Mouse (Mus musculus) spleen, postnatal 10 days (tissue): Measurements from ENCODE around the gene Aarsd1.
"Not testable (repeated sequence)": the region's sequence is repeated elsewhere in the genome, so short reads cannot be mapped to it uniquely, and the experiment has no call there.

Experiments
- DNase-seq, 2 experiments: peaks; one replicate each; pipeline ENCODE4 v3.0.0; 2021 to 2022; ENCODE audit warnings: low spot score in 2 of 2

The Aarsd1 gene

GRCm38 (mm10) chr11:101447786-101448185 is 30.4 kb upstream of the Aarsd1 start:
- no peak for DNase-seq

GRCm38 (mm10) chr11:101446860-101447259 is 29.4 kb upstream of the Aarsd1 start:
- DNase-seq = not testable (repeated sequence)

DNA sequence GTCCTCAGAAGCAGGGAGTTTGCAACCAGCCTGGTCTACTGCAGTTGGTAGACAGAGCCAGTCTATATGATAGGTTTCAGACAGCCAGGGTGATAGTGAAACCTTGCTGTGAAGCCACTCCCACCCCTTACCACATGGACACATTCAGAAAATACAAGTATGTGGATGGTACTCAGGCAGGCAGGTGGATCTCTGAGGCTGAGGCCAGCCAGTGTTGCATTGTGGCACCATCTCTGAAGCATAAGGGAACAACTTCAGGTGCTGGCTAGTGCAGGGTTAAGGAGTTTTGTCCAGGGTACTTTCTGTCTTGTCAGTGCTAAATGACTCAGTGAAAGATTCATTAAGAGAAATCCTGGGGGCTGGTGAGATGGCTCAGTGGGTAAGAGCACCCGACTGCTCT is 28.9 kb upstream of the Aarsd1 start:
- DNase-seq = no peak

- no peak for DNase-seq
Measured at GRCm38 (mm10) chr11:101442760-101443159, 25.3 kb upstream of the Aarsd1 start.

DNA sequence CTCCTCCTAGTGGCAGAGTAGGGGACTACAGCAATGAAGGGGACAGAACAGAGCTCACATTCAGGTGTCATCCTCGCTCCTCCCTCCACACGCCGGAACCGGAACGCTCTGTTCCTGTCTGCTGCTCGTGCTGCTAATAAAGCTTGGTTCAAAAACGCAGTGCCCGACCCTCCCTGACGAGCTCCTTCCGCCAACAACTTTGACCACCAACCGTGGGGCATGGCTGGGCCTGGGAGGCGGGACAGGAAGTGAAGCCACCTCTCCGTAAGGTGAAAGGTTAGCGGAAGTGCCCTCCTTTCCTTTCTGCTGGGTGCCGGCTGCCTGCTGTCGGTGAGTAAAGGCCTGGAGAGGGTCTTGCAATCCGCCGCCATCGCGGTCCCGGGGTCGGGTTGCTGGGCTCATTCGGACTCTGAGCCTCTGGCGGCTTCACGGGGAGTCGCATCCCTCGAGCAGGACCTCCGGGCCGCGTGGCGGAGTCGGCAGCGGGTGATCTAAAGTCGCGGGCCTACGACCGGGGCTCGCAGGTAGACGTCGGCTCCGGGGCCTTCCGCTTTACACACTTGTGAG is 24.8 kb upstream of the Aarsd1 start, which contains the start of gene Rpl27:
Gene Rpl27 (plus strand): TSS at position 172 of the 567 bp plus-strand sequence.
- peak; percentile 89 to 96 for DNase-seq

DNA sequence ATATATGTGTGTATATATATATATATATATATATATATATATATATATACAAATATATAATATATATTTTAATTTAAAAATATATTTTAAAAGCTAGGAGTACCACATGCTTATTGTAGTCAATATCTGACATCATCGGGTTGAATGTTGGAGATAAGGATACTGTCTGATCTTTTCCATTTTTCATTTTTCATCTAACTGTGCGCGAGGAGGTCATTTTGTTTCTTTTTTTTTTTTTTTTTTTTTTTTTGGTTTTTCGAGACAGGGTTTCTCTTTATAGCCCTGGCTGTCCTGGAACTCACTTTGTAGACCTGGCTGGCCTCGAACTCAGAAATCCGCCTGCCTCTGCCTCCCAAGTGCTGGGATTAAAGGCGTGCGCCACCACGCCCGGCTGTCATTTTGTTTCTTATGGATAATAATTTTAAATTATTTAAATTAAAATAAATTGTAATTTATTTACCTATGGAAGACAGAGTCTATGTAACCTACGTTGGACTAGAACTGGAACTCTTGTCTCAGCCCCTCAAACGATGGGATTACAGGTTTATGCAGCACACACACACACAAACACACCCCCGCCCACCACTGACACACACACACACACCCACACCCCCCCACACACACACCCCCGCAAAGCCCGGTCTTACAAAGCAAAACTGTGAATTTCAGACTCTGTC is 24.2 kb upstream of the Aarsd1 start:
- not testable (repeated sequence) for DNase-seq

- DNase-seq = not testable (repeated sequence)
Measured at GRCm38 (mm10) chr11:101438006-101438405, 20.6 kb upstream of the Aarsd1 start.

DNA sequence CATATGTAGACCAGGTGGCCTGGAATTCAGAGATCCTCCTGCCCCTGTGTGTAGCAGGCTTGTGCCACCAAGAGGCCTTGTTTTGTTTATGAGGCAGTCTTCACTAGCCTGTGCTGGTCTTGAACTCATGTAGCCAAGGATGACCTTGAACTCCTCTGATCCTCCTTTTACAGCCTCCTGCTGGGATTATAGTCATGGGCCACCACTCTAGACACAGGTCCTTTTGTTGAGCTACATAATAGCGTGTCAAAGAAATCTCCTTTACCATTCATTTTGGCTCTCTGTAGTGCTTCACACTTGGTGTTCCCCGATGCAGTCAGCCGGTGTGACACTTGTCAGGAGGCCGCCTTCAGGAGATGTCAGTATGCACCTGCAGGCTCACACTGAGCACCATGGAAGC is 19.5 kb upstream of the Aarsd1 start:
- no peak for DNase-seq

DNA sequence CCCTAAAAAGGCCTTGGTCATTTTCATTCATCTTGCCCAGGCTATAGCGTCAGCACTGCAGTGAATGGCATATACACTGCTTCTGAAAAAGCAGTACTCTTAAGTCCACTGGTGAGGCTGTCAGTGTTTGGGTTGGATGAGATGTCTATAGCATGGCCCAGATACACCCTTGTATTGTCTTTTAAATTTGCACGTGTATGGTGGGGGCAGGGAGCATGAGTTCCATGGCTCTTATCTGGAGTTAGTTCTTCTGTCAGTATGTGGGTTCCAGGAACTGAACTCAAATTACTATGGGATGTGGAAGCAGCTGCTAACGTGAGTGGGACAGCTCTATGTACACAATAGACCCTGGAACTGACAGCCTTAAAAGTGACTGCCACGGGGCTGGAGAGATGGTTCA is 18.4 kb upstream of the Aarsd1 start:
- no peak for DNase-seq

DNA sequence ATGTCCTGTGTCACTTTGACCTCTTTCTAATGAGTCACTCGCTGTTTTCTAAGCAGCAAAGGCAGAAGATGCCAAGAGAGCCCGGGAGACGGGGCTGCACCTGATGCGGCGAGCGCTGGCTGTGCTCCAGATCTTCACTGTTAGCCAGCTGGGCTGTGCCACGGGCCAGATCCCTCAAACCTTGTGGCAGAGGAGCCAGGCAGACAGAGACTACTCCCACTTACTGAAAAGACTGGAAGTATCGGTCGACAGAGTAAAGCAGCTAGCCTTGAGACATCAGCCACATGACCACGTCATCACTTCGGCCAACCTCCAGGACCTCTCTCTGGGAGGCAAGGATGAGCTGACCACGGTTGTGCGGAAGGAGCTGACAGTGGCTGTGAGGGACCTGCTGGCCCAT is 16.0 kb upstream of the Aarsd1 start:
- DNase-seq = no peak

GRCm38 (mm10) chr11:101431327-101431726 is 13.9 kb upstream of the Aarsd1 start:
- no peak for DNase-seq

DNA sequence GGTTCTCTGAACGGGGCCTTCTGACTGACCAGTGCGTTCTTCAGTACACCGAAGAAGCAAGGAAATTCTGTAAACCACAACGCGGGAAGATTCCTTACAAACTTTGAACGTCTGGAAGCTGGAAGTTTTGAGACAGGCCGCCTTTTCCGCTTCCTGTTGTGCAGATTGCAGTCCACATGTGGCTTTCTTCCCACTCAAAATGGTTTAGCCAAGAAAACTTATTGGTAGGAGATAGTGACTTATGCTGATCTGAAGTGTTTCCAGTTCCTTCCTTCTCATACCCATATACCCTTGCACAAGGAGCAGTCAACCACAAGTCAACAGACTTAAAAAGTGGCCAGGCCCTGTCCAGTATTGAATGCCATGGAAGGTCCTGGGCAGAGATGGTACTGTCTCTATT is 8.8 kb upstream of the Aarsd1 start:
- no peak for DNase-seq

- peak; percentile 94 to 99 for DNase-seq
Measured at GRCm38 (mm10) chr11:101424925-101425813, 7.8 kb upstream of the Aarsd1 start, which contains the start of the genes Rundc1 and Ptges3l. TSS of gene Rundc1 (plus strand) at chr11:101425085. TSS of gene Ptges3l (minus strand) at chr11:101425333.

- no peak for DNase-seq
Measured at GRCm38 (mm10) chr11:101424105-101424851, 6.9 kb upstream of the Aarsd1 start, which contains the start of gene Gm27029. TSS of gene Gm27029 (minus strand) at chr11:101424796.

DNA sequence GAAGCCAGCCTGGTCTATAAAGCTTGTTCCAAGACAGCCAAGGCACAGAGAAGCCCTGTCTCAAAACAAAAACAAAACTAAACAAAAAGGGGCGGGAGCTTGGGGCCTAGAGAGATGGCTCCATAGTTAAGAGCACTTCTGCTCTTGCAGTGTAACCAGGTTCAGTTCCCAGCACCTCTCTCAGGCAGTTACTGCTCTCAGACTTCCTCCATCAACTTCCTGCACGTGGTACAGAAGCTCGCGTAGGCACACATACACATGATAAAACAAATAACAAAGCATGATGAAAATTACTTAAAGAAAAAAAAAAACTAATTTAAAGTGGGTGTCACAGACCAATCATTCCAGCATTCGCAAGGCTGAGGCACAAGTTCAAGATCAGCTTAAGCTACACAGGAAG is 2.7 kb upstream of the Aarsd1 start:
- no peak for DNase-seq

DNA sequence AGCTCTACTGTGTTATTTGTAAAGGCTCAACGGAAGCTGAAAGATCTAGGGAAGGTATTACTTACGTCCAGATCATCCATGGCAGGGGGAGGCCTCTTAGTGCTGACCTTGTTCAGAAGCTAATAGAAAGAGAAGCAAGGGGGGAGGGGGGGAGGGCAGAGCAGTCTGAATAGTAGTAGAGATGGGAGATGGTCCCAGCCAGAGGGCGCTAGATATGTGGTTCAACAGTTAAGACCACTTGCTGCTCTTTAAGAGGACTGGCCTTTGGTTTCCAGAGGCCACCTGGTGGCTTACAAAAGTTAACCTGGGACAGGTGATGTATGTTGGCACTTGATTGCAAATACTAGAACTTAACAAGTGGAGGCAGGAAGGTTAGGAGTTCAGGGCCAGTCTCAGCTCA is 2.2 kb upstream of the Aarsd1 start:
- peak in 1 of 2 experiments; percentile 26 for DNase-seq

DNA sequence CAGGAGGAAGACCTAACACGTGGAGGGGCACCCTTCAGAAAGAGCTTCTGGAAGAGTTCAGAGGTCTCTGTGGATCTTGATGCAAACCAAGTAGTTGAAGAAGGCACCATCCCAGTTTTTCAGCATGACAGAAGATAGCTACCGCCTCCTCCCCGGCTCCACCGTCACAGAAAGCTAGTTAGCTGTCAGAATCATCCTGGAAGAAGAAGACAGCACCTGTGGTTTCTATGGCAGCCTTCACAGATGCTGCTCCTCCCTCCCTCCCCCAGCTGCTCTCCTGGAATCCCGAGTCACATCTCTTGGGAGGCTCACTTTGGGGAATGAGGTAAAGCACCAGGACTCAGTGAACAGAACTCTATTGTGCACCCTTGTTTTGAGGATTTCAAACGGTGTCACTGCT is 1.6 kb upstream of the Aarsd1 start:
- DNase-seq = no peak

- DNase-seq = peak in 1 of 2 experiments; percentile 33
Measured at GRCm38 (mm10) chr11:101416433-101417100, 848 bp downstream of the Aarsd1 start.

DNA sequence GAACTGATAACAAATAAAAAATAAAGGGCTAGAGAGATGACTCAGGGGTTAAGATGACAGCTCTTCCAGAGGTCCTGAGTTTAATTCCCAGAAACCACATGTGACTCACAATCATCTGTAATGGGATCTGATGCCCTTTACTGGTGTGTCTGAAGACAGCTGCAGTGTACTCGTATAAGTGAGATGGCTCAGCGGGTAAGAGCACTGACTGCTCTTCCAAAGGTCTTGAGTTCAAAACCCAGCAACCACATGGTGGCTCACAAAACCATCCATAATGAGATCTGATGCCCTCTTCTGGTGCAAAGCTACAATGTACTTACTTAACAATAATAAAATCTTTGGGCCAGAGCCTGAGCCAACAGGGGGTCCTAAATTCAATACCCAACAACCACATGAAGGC is 2.1 kb downstream of the Aarsd1 start:
- no peak for DNase-seq

DNA sequence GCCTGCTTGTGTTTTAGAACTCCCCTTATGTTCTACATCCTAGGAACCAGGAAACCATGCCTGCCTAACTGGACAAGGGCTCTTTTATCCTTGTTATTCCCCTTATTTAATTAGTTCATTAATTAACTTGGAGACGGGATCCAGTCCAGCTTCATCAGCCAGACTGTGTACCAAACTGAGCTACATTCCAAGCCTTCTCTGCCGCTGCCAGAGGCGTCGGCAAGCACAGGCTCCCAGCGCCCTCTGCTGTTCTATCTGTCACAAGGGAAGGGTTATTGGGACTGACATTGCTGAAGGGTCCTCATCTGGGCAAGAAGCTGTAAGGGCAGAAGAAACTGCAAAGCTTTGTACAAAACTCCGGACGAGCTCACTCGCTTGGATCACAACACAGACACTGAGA is 22.3 kb downstream of the Aarsd1 start:
- peak; percentile 17 to 72 for DNase-seq

- DNase-seq = no peak
Measured at GRCm38 (mm10) chr11:101381817-101382216, 35.6 kb downstream of the Aarsd1 start.
